Mouse (Mus musculus): ENCODE measurements at regions not wholly inside any gene's neighbourhood (a gene's known extent, or its start where the extent isn't known, plus 50 kb on each side); places are given as distances from the start of the nearest gene placed in this dataset.

DNA sequence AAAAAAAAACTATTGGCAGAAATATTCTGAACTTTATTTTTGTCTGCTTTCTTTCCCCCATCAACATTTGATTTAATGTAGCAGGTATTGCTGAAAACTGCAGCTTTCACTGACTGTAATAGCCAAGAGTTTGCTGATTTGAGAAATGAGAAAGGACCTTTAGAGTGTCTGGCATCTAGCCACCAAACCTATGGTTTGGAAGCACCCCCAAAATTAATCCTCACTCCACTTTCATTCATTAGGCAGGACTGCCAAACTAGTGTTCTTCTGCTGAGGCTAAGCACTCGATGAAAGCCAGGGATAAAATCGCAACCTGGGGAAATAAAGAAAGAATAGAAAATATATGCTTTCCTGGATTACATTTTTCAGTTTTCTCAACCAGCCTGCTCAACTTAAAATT, 320.4 kb downstream of the Atp6ap1l start:
- Histone ChIP-seq H3K4me2 (no peak overlapping the region), H3K9ac (no peak overlapping the region), H3K27me3 (no peaks in the 10 kb centered on the region), H3K4me1 (replicated peaks) (no peaks in the 10 kb centered on the region), H3K36me3 (replicated peaks) (no peaks in the 10 kb centered on the region), H3K4me3 (replicated peaks) (no peak overlapping the region), H3K9me3 (replicated peaks) (no peaks in the 10 kb centered on the region), H3K27ac (replicated peaks) (no peak overlapping the region)
- no peak for ATAC-seq (ENCODE audit: insufficient read depth)
- WGBS (ENCODE audit: insufficient replicate concordance): 72% methylated on average over 2 of the region's 2 CpGs

DNA sequence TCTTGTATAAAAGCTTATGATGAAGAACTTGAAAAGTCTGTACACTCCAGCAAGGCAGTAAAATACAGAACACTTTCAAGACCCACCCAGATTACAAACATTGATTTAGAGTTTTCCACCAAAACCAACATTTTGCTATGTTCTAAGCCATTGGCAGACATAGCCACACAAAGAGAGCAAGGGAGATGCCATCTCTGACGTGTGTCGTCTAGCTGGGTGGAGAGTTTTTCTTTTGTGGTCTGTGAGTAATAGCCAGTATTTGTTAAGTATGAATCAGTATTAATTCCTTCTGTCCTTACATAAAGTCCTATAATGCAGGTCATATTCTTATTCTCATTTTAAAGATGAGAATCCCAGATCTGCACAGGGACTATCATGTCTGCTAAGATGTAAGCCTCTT, 329.8 kb downstream of the Atp6ap1l start:
- no peak overlapping the region for H3K4me3 ChIP-seq (replicated peaks)
- WGBS (ENCODE audit: insufficient replicate concordance): 64% methylated on average over 2 of the region's 2 CpGs
- no peaks in the 10 kb centered on the region for H3K27me3 ChIP-seq
- H3K4me1 ChIP-seq (replicated peaks): no peaks in the 10 kb centered on the region
- H3K36me3 ChIP-seq (replicated peaks): no peaks in the 10 kb centered on the region
- H3K27ac ChIP-seq (replicated peaks): no peak overlapping the region
- ATAC-seq (ENCODE audit: insufficient read depth): no peak
- H3K4me2 ChIP-seq: no peak overlapping the region
- no peaks in the 10 kb centered on the region for H3K9me3 ChIP-seq (replicated peaks)
- no peak overlapping the region for H3K9ac ChIP-seq

GRCm38 (mm10) chr13:90572580-90572979, 332.6 kb downstream of the Atp6ap1l start:
- 73% methylated on average over 2 of the region's 2 CpGs for WGBS (ENCODE audit: insufficient replicate concordance)
- Histone ChIP-seq H3K4me2 (no peak overlapping the region), H3K4me1 (replicated peaks) (no peaks in the 10 kb centered on the region), H3K4me3 (replicated peaks) (no peak overlapping the region), H3K9ac (no peak overlapping the region), H3K27ac (replicated peaks) (no peak overlapping the region), H3K36me3 (replicated peaks) (no peaks in the 10 kb centered on the region), H3K27me3 (no peaks in the 10 kb centered on the region), H3K9me3 (replicated peaks) (no peaks in the 10 kb centered on the region)
- ATAC-seq (ENCODE audit: insufficient read depth): no peak

- Histone ChIP-seq H3K9me3 (replicated peaks) (no peaks in the 10 kb centered on the region), H3K9ac (no peak overlapping the region), H3K4me1 (replicated peaks) (no peaks in the 10 kb centered on the region), H3K27ac (replicated peaks) (no peak overlapping the region), H3K27me3 (no peaks in the 10 kb centered on the region), H3K4me3 (replicated peaks) (no peak overlapping the region), H3K4me2 (no peak overlapping the region), H3K36me3 (replicated peaks) (no peaks in the 10 kb centered on the region)
- no peak for ATAC-seq (ENCODE audit: insufficient read depth)
- 51% methylated on average over 1 of the region's 1 CpGs for WGBS (ENCODE audit: insufficient replicate concordance)
These were observed 341.8 kb downstream of the Atp6ap1l start for GRCm38 (mm10) chr13:90563183-90563840.

- 58% methylated on average over 1 of the region's 1 CpGs for WGBS (ENCODE audit: insufficient replicate concordance)
These were observed 345.1 kb downstream of the Atp6ap1l start for GRCm38 (mm10) chr13:90560095-90560494.

DNA sequence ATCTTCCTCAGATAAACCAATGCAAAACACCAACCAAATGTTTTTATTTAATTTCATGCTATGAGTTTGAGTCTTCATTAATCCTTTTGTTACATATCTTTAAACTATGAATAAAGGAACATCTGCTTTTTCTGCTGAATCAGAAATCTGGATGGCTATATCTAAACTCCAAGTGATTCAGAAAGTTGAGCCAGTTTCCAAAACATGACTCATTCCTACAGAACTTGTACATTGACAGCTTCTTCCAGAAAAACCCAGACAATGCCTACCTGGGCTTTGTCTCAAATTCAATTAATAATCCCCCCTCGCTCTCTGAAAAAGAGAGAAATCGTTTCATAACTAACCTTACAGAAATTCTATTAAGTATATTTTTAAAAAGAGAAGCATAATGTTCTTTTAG, 345.7 kb downstream of the Atp6ap1l start:
- no peak overlapping the region for H3K4me3 ChIP-seq (replicated peaks)
- no peak overlapping the region for H3K9ac ChIP-seq
- no peaks in the 10 kb centered on the region for H3K4me1 ChIP-seq (replicated peaks)
- no peak for ATAC-seq (ENCODE audit: insufficient read depth)
- H3K36me3 ChIP-seq (replicated peaks): no peaks in the 10 kb centered on the region
- H3K27ac ChIP-seq (replicated peaks): no peak overlapping the region
- no peaks in the 10 kb centered on the region for H3K27me3 ChIP-seq
- no peak overlapping the region for H3K4me2 ChIP-seq
- WGBS (ENCODE audit: insufficient replicate concordance): 67% methylated on average over 2 of the region's 2 CpGs
- no peaks in the 10 kb centered on the region for H3K9me3 ChIP-seq (replicated peaks)

More at GRCm38 (mm10) chr13:90560095-90560494, 345.1 kb downstream of the Atp6ap1l start:
- Histone ChIP-seq H3K9ac (no peak overlapping the region), H3K4me3 (replicated peaks) (no peak overlapping the region), H3K4me1 (replicated peaks) (no peaks in the 10 kb centered on the region), H3K27ac (replicated peaks) (no peak overlapping the region), H3K27me3 (no peaks in the 10 kb centered on the region), H3K36me3 (replicated peaks) (no peaks in the 10 kb centered on the region), H3K4me2 (no peak overlapping the region), H3K9me3 (replicated peaks) (no peaks in the 10 kb centered on the region)
- no peak for ATAC-seq (ENCODE audit: insufficient read depth)

- H3K36me3 ChIP-seq (replicated peaks): no peaks in the 10 kb centered on the region
- H3K4me1 ChIP-seq (replicated peaks): no peaks in the 10 kb centered on the region
- no peak overlapping the region for H3K9ac ChIP-seq
- WGBS (ENCODE audit: insufficient replicate concordance): 48% methylated on average over 2 of the region's 2 CpGs
- no peak overlapping the region for H3K4me2 ChIP-seq
- no peak for ATAC-seq (ENCODE audit: insufficient read depth)
- no peaks in the 10 kb centered on the region for H3K27me3 ChIP-seq
- H3K9me3 ChIP-seq (replicated peaks): no peaks in the 10 kb centered on the region
- H3K4me3 ChIP-seq (replicated peaks): no peak overlapping the region
- no peak overlapping the region for H3K27ac ChIP-seq (replicated peaks)
These were observed 354.0 kb downstream of the Atp6ap1l start for GRCm38 (mm10) chr13:90551166-90551565.

DNA sequence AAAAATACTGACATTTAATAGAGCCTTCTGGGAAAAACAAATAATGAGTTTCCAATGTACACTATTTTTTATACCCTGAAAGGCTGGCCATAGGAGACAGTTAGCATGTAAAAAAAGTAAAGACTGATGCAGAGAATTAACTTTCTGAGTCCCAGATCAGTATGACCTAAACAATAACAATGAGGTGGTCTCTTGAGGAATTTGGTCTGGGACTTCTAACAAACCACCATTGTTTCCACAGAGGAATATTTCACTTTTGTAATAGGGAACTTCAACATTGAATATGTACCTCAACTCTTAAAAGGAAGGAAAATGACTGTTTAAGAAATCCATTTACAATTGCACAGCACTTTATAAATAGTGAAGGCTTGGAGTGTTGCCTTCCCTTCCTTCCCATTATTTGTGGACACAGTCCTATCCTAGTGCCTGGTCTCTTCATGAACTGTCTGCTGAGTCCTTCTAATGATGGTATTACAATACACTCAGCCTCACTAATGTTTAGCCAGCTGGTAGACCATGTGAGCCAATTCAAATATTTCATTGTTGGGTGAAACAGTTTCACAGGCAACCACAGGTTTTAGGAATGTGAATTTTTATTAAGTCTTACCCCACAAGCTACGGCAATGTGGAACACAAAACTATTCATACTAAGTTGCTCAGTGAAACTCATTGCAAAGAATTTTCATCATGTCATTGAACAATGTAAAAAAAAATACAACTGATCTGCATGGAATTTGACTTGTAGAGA, 358.7 kb downstream of the Atp6ap1l start:
- Histone ChIP-seq H3K4me3 (replicated peaks) (no peak overlapping the region), H3K27me3 (no peaks in the 10 kb centered on the region), H3K36me3 (replicated peaks) (no peaks in the 10 kb centered on the region), H3K27ac (replicated peaks) (no peak overlapping the region), H3K4me2 (no peak overlapping the region), H3K9ac (no peak overlapping the region), H3K4me1 (replicated peaks) (no peaks in the 10 kb centered on the region), H3K9me3 (replicated peaks) (no peaks in the 10 kb centered on the region)
- no peak for ATAC-seq (ENCODE audit: insufficient read depth)
- WGBS (ENCODE audit: insufficient replicate concordance): 66% methylated on average over 1 of the region's 1 CpGs

- no peaks in the 10 kb centered on the region for H3K36me3 ChIP-seq (replicated peaks)
- no peak overlapping the region for H3K4me2 ChIP-seq
- no peak overlapping the region for H3K9ac ChIP-seq
- H3K4me1 ChIP-seq (replicated peaks): no peaks in the 10 kb centered on the region
- H3K27me3 ChIP-seq: no peaks in the 10 kb centered on the region
- H3K4me3 ChIP-seq (replicated peaks): no peak overlapping the region
- H3K9me3 ChIP-seq (replicated peaks): no peaks in the 10 kb centered on the region
- no peak overlapping the region for H3K27ac ChIP-seq (replicated peaks)
- no peak for ATAC-seq (ENCODE audit: insufficient read depth)
These were observed 359.3 kb downstream of the Atp6ap1l start for GRCm38 (mm10) chr13:90545816-90546215.

GRCm38 (mm10) chr13:90537525-90537924, 367.6 kb downstream of the Atp6ap1l start:
- Histone ChIP-seq H3K4me1 (replicated peaks) (no peaks in the 10 kb centered on the region), H3K27me3 (no peaks in the 10 kb centered on the region), H3K27ac (replicated peaks) (no peak overlapping the region), H3K4me3 (replicated peaks) (no peak overlapping the region), H3K36me3 (replicated peaks) (no peaks in the 10 kb centered on the region), H3K4me2 (no peak overlapping the region), H3K9me3 (replicated peaks) (no peaks in the 10 kb centered on the region), H3K9ac (no peak overlapping the region)
- ATAC-seq (ENCODE audit: insufficient read depth): no peak
- WGBS (ENCODE audit: insufficient replicate concordance): 62% methylated on average over 1 of the region's 1 CpGs

DNA sequence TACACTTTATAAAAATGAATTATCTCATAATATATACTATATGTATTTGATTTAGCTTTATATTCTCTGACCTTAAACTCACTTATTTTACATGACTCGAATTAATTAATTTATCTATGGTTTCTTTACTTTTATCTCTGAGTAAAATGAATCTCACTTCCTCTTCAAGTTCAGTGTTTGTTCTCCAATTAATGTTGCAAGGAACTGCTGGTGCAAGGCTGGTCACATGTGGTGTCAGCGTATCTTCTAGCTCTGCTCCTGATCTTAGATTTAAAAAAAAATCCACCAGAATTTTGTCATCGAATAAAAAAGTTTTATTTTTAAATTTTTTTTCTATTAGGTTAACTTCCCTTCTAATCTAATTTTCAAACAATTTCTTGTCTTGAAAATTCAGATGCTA, 378.2 kb downstream of the Atp6ap1l start:
- WGBS (ENCODE audit: insufficient replicate concordance): 56% methylated on average over 3 of the region's 3 CpGs
- ATAC-seq (ENCODE audit: insufficient read depth): no peak
- H3K4me2 ChIP-seq: no peak overlapping the region

GRCm38 (mm10) chr13:90525801-90526200, 379.4 kb downstream of the Atp6ap1l start:
- Histone ChIP-seq H3K9me3 (replicated peaks) (no peaks in the 10 kb centered on the region), H3K36me3 (replicated peaks) (no peaks in the 10 kb centered on the region), H3K27ac (replicated peaks) (no peak overlapping the region), H3K4me2 (no peak overlapping the region), H3K9ac (no peak overlapping the region), H3K4me1 (replicated peaks) (no peaks in the 10 kb centered on the region), H3K27me3 (no peaks in the 10 kb centered on the region), H3K4me3 (replicated peaks) (no peak overlapping the region)
- 70% methylated on average over 2 of the region's 2 CpGs for whole genome bisulfite sequencing (ENCODE audit: insufficient replicate concordance)
- ATAC-seq (ENCODE audit: insufficient read depth): no peak

More for the DNA sequence above, 378.2 kb downstream of the Atp6ap1l start:
- H3K4me3 ChIP-seq (replicated peaks): no peak overlapping the region
- no peaks in the 10 kb centered on the region for H3K4me1 ChIP-seq (replicated peaks)
- H3K27me3 ChIP-seq: no peaks in the 10 kb centered on the region
- no peaks in the 10 kb centered on the region for H3K9me3 ChIP-seq (replicated peaks)
- H3K27ac ChIP-seq (replicated peaks): no peak overlapping the region
- no peak overlapping the region for H3K9ac ChIP-seq
- no peaks in the 10 kb centered on the region for H3K36me3 ChIP-seq (replicated peaks)

Measured in liver, embryonic 15.5 days (tissue).